Mouse (Mus musculus) stomach, embryonic 16.5 days (tissue): ENCODE measurements around the gene Adss. TPM values are rescaled to one million over a fixed set of nuclear protein-coding genes. Genes with fewer than 3 reads are reported as not detected.
A peak's percentile ranks its signal among the peaks of the same experiment; 100 is the strongest.

ENCODE experiments used
- ATAC-seq: fragments of 200-750 bp; cut with Nextera tagmentation; 2 replicates; pipeline ENCODE4 v1.8.0; 2017; ENCODE audit warnings: moderate number of reproducible peaks, moderate TSS enrichment; ENCODE audit not compliant: insufficient read depth, low FRiP score
- H3K27ac ChIP-seq: fragments of 300-500 bp; sonication (generic); 2 replicates; pipeline ENCODE4 v1.5.1; 2014; ENCODE audit warnings: low read length
- H3K27me3 ChIP-seq: fragments of 300-500 bp; sonication (generic); 2 replicates; pipeline ENCODE4 v1.6.1; 2014; ENCODE audit warnings: low read length, control low read depth, mixed read lengths; ENCODE audit not compliant: control insufficient read depth, insufficient read depth
- H3K36me3 ChIP-seq: fragments of 300-500 bp; sonication (generic); 2 replicates; pipeline ENCODE4 v1.6.1; 2014; ENCODE audit warnings: low read length; ENCODE audit not compliant: control insufficient read depth, insufficient read depth
- H3K4me1 ChIP-seq: fragments of 300-500 bp; sonication (generic); 2 replicates; pipeline ENCODE4 v1.6.1; 2014; ENCODE audit warnings: low read length, control low read depth, mixed read lengths; ENCODE audit not compliant: control insufficient read depth, insufficient read depth
- H3K4me2 ChIP-seq: fragments of 300-500 bp; sonication (generic); 2 replicates; pipeline ENCODE4 v1.6.1; 2014; ENCODE audit warnings: low read depth, low read length, mixed read lengths
- H3K4me3 ChIP-seq: fragments of 300-500 bp; sonication (generic); replicated peaks from 2 replicates; pipeline ENCODE4 v1.5.1; 2014; ENCODE audit warnings: mild to moderate bottlenecking, low read length
- H3K9ac ChIP-seq: fragments of 300-500 bp; sonication (generic); 2 replicates; pipeline ENCODE4 v1.6.1; 2014; ENCODE audit warnings: low read length
- H3K9me3 ChIP-seq: fragments of 300-500 bp; sonication (generic); replicated peaks from 2 replicates; pipeline ENCODE4 v1.6.1; 2016; ENCODE audit warnings: low read length, control low read depth; ENCODE audit not compliant: control insufficient read depth
- WGBS: fragments of 180-500 bp; shearing (Covaris S2); extraction: QIAGEN DNeasy Blood & Tissue Kit; methylation state at CpG from one replicate; pipeline ENCODE4 v1.1.7; 2014; 5-methylcytosine and 5-hydroxymethylcytosine counted together
- polyA plus RNA-seq: library from polyadenylated mRNA; unstranded; fragments of >200 nt; fragmentation: Nextera tagmentation; extraction: Ambion mirVana; gene quantifications from 2 replicates; pipeline ENCODE4 v1.2.1, GENCODE M21; 2015

Gene Adss
- polyA plus RNA-seq, 1 experiment from 2014 or later: 56.2 TPM

GRCm38 (mm10) chr1:177716448-177716847 is 79.9 kb downstream of the Adss start:
- Histone ChIP-seq H3K27ac (no peak overlapping the region), H3K9ac (no peak overlapping the region), H3K36me3 (no peaks in the 10 kb centered on the region), H3K27me3 (no peaks in the 10 kb centered on the region), H3K4me2 (no peak overlapping the region), H3K4me3 (no peak overlapping the region), H3K4me1 (no peaks in the 10 kb centered on the region), H3K9me3 (no peaks in the 10 kb centered on the region)
- 80% methylated on average over 3 of the region's 3 CpGs for WGBS
- ATAC-seq: no peak

GRCm38 (mm10) chr1:177714397-177715012 is 81.8 kb downstream of the Adss start:
- Histone ChIP-seq H3K4me1 (no peaks in the 10 kb centered on the region), H3K9ac (no peak overlapping the region), H3K9me3 (peaks cover 4% of the 10 kb centered on the region; the same call in 1 of the 2 replicates), H3K4me3 (no peak overlapping the region), H3K27ac (no peak overlapping the region), H3K4me2 (no peak overlapping the region), H3K27me3 (no peaks in the 10 kb centered on the region), H3K36me3 (no peaks in the 10 kb centered on the region)
- ATAC-seq: no peak
- WGBS: 76% methylated on average over 5 of the region's 5 CpGs

- no peak for ATAC-seq
- Histone ChIP-seq H3K4me3 (no peak overlapping the region), H3K9ac (no peak overlapping the region), H3K27ac (peak overlapping the region; percentile 5; the same call in 1 of the 2 replicates), H3K36me3 (no peaks in the 10 kb centered on the region), H3K9me3 (peaks cover 4% of the 10 kb centered on the region; the same call in 1 of the 2 replicates), H3K4me2 (no peak overlapping the region), H3K4me1 (no peaks in the 10 kb centered on the region), H3K27me3 (no peaks in the 10 kb centered on the region)
- 64% methylated on average over 3 of the region's 3 CpGs for WGBS
Measured at GRCm38 (mm10) chr1:177713635-177714396, 82.5 kb downstream of the Adss start.

Other genes starting within 250 kb of the Adss start
- 0.25 and 0.52 TPM in 2 replicates for gene 1700016C15Rik, start 66.7 kb downstream of the Adss start, polyA plus RNA-seq
- gene Catspere2, start 186.9 kb upstream of the Adss start, polyA plus RNA-seq: 0.25 and 0.42 TPM in 2 replicates